Mouse (Mus musculus) neural tube, embryonic 11.5 days (tissue): ENCODE results near the gene Tuba3a. TPM values are rescaled to one million over a fixed set of nuclear protein-coding genes. Genes with fewer than 3 reads are reported as not detected.

Experiments
- ATAC-seq: fragments of 200-750 bp; cut with Nextera tagmentation; 2 replicates; pipeline ENCODE4 v1.8.0; 2017; ENCODE audit warnings: moderate number of reproducible peaks, mild to moderate bottlenecking, moderate TSS enrichment, moderate library complexity; ENCODE audit not compliant: insufficient read depth, low FRiP score, low TSS enrichment
- DNase-seq: peaks from one replicate; pipeline ENCODE4 v3.0.0-alpha.2; 2015; ENCODE audit warnings: low spot score
- H3K27ac ChIP-seq: fragments of 300-500 bp; sonication (generic); 2 replicates; pipeline ENCODE4 v1.5.1; 2014; ENCODE audit warnings: low read depth, mild to moderate bottlenecking, low read length
- H3K27me3 ChIP-seq: fragments of 300-500 bp; sonication (generic); 2 replicates; pipeline ENCODE4 v1.6.1; 2014; ENCODE audit warnings: mild to moderate bottlenecking, low read length, mixed read lengths; ENCODE audit not compliant: control insufficient read depth, insufficient read depth
- H3K36me3 ChIP-seq: fragments of 300-500 bp; sonication (generic); 2 replicates; pipeline ENCODE4 v1.6.1; 2014; ENCODE audit warnings: mild to moderate bottlenecking, low read length, moderate library complexity, mixed read lengths; ENCODE audit not compliant: control insufficient read depth, insufficient read depth
- H3K4me1 ChIP-seq: fragments of 300-500 bp; sonication (generic); 2 replicates; pipeline ENCODE4 v1.6.1; 2014; ENCODE audit warnings: low read length, mixed read lengths; ENCODE audit not compliant: control insufficient read depth, insufficient read depth
- H3K4me2 ChIP-seq: fragments of 300-500 bp; sonication (generic); 2 replicates; pipeline ENCODE4 v1.6.1; 2014; ENCODE audit warnings: low read depth, mild to moderate bottlenecking, moderate library complexity
- H3K4me3 ChIP-seq: fragments of 300-500 bp; sonication (generic); 2 replicates; pipeline ENCODE4 v1.5.1; 2014; ENCODE audit warnings: low read depth, low read length
- H3K9ac ChIP-seq: fragments of 300-500 bp; sonication (generic); 2 replicates; pipeline ENCODE4 v1.6.1; 2014; ENCODE audit warnings: mild to moderate bottlenecking, low read length
- H3K9me3 ChIP-seq: fragments of 300-500 bp; sonication (generic); 2 replicates; pipeline ENCODE4 v1.6.1; 2016; ENCODE audit warnings: low read length; ENCODE audit not compliant: control insufficient read depth
- WGBS: fragments of 180-500 bp; shearing (Covaris S2); extraction: QIAGEN DNeasy Blood & Tissue Kit; methylation state at CpG from one replicate; pipeline ENCODE4 v1.1.7; 2014; 5-methylcytosine and 5-hydroxymethylcytosine counted together
- polyA plus RNA-seq: library from polyadenylated mRNA; unstranded; fragments of >200 nt; fragmentation: Nextera tagmentation; extraction: Ambion mirVana; gene quantifications from 2 replicates; pipeline ENCODE4 v1.2.1, GENCODE M21; 2014

Tuba3a gene
- polyA plus RNA-seq, result 0.15 TPM in 1 of 2 replicates, not detected in the other

DNA sequence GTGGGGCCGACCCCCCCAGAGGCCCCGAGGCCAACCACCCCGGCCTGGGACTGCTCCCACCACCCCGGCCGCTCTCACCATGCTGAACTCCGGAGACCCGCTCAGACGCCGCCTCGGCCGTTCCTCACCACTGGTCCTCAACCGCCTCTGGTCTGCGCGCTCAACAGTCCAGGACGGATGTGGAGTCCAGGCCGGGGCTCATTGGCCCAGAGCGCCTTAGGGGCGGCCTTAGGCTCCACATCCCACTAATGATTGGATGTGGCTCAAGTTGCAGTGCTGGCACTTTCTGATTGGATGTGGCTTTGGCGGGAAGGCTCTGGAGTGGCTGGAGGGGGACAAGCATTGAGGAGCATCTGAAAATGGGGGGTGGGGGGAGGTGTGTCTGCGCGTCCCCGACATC lies at the start of gene Tuba3a:
Gene Tuba3a, minus strand, starts transcription at position 153 of the 400 bp plus-strand sequence.
- H3K27me3 ChIP-seq, result no peaks in the 10 kb centered on the region
- H3K36me3 ChIP-seq, result no peaks in the 10 kb centered on the region
- no peak within 1 kb of the TSS for H3K4me3 ChIP-seq
- ATAC-seq (no peak), DNase-seq (no peak)
- no peak within 1 kb of the TSS for H3K27ac ChIP-seq
- no peak within 1 kb of the TSS for H3K4me2 ChIP-seq
- H3K9me3 ChIP-seq, result no peaks in the 10 kb centered on the region
- H3K4me1 ChIP-seq, result no peaks in the 10 kb centered on the region
- 94% methylated on average over 22 of the region's 22 CpGs for WGBS
- H3K9ac ChIP-seq, result no peak within 1 kb of the TSS

GRCm38 (mm10) chr6:125334356-125334755 lies 48.5 kb upstream of the Tuba3a start:
- no peak overlapping the region for H3K9ac ChIP-seq
- H3K27ac ChIP-seq, result no peak overlapping the region
- H3K27me3 ChIP-seq, result no peaks in the 10 kb centered on the region
- H3K4me1 ChIP-seq, result 0 out of 2 replicates have a peak, but pooled peaks cover 3% of the 10 kb centered on the region
- H3K4me2 ChIP-seq, result no peak overlapping the region
- DNase-seq, result no peak
- WGBS, result 66% methylated on average over 2 of the region's 2 CpGs
- no peaks in the 10 kb centered on the region for H3K36me3 ChIP-seq
- no peaks in the 10 kb centered on the region for H3K9me3 ChIP-seq
- no peak for ATAC-seq
- H3K4me3 ChIP-seq, result no peak overlapping the region

- no peak overlapping the region for H3K4me3 ChIP-seq
- H3K4me1 ChIP-seq, result 0 out of 2 replicates have a peak, but pooled peaks cover 3% of the 10 kb centered on the region
- DNase-seq (no peak), ATAC-seq (no peak)
- H3K9ac ChIP-seq, result no peak overlapping the region
- H3K9me3 ChIP-seq, result no peaks in the 10 kb centered on the region
- H3K36me3 ChIP-seq, result no peaks in the 10 kb centered on the region
- H3K27me3 ChIP-seq, result no peaks in the 10 kb centered on the region
- H3K27ac ChIP-seq, result no peak overlapping the region
- WGBS, result 80% methylated on average over 14 of the region's 14 CpGs
- H3K4me2 ChIP-seq, result no peak overlapping the region
Measured at GRCm38 (mm10) chr6:125333112-125333899, 47.5 kb upstream of the Tuba3a start.

- Histone ChIP-seq H3K4me3 (peak overlapping the region; percentile 47), H3K27ac (no peak overlapping the region), H3K4me1 (0 out of 2 replicates have a peak, but pooled peaks cover 3% of the 10 kb centered on the region), H3K36me3 (no peaks in the 10 kb centered on the region), H3K4me2 (peak overlapping the region; percentile 74), H3K27me3 (no peaks in the 10 kb centered on the region), H3K9ac (peak overlapping the region; percentile 65), H3K9me3 (no peaks in the 10 kb centered on the region)
- 1% methylated on average over 39 of the region's 39 CpGs for WGBS
- ATAC-seq, result peak; percentile 94
- peak; percentile 86 for DNase-seq
Measured at GRCm38 (mm10) chr6:125330626-125331326, 44.9 kb upstream of the Tuba3a start.

DNA sequence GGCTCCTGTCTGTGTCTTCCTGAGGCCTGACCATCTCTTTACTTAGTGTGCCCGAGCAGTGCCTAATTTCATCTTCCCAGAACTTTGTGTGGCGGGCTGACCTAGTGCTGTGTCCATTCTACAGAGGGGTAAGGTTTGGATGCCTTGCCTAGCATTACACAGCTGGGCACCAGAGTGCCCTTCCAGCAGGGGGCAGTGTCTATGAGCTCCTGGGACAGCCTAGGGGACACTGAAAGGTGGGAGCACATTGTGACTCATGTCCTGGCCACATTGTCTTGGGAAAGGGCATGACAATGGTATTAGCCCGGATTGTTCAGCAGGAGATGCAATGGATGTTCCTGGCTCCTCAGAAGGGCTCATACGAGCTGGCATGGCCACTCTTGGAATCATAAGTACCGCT lies 42.4 kb upstream of the Tuba3a start:
- Histone ChIP-seq H3K4me1 (0 out of 2 replicates have a peak, but pooled peaks cover 3% of the 10 kb centered on the region), H3K4me2 (no peak overlapping the region), H3K27me3 (peaks cover under 1% of the 10 kb centered on the region), H3K27ac (no peak overlapping the region), H3K9me3 (no peaks in the 10 kb centered on the region), H3K9ac (no peak overlapping the region), H3K4me3 (no peak overlapping the region), H3K36me3 (no peaks in the 10 kb centered on the region)
- ATAC-seq (no peak), DNase-seq (no peak)
- 83% methylated on average over 5 of the region's 5 CpGs for WGBS

DNA sequence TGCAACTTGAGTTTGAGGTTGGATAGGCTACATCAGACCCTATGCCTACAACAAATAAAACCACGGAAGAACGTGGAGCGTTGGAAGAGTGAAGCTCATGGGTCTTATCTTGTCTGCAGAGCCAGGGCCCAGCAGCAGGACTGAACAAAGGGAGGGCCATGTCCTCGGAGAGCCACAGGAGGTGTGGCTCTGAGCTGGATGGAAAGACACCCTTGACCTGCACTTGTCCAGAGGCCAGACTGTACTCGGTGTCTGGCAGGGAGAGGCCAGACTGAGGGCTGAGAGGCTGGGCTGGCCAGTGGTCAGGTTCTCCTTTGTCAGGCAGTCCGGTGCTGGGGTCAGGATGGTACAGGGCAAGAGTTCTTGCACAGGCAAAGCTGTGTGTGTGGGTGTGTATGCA lies 39.5 kb upstream of the Tuba3a start:
- H3K27me3 ChIP-seq, result peaks cover 28% of the 10 kb centered on the region
- H3K4me3 ChIP-seq, result no peak overlapping the region
- DNase-seq (no peak), ATAC-seq (no peak)
- no peak overlapping the region for H3K27ac ChIP-seq
- no peaks in the 10 kb centered on the region for H3K36me3 ChIP-seq
- H3K9me3 ChIP-seq, result no peaks in the 10 kb centered on the region
- H3K4me1 ChIP-seq, result no peaks in the 10 kb centered on the region
- H3K4me2 ChIP-seq, result no peak overlapping the region
- no peak overlapping the region for H3K9ac ChIP-seq
- 72% methylated on average over 6 of the region's 6 CpGs for WGBS

GRCm38 (mm10) chr6:125323547-125323946 lies 37.7 kb upstream of the Tuba3a start:
- Histone ChIP-seq H3K27me3 (peaks cover 33% of the 10 kb centered on the region), H3K9ac (no peak overlapping the region), H3K4me3 (no peak overlapping the region), H3K4me2 (no peak overlapping the region), H3K27ac (no peak overlapping the region), H3K36me3 (no peaks in the 10 kb centered on the region), H3K4me1 (no peaks in the 10 kb centered on the region), H3K9me3 (no peaks in the 10 kb centered on the region)
- DNase-seq (no peak), ATAC-seq (no peak)
- 66% methylated on average over 6 of the region's 6 CpGs for whole genome bisulfite sequencing

- 56% methylated on average over 13 of the region's 13 CpGs for WGBS
Measured at GRCm38 (mm10) chr6:125322794-125323193, 37.0 kb upstream of the Tuba3a start.

More at GRCm38 (mm10) chr6:125322794-125323193, 37.0 kb upstream of the Tuba3a start:
- no peak for ATAC-seq
- no peak overlapping the region for H3K9ac ChIP-seq
- H3K9me3 ChIP-seq, result no peaks in the 10 kb centered on the region
- H3K27ac ChIP-seq, result no peak overlapping the region
- no peak overlapping the region for H3K4me3 ChIP-seq
- peaks cover 33% of the 10 kb centered on the region for H3K27me3 ChIP-seq
- H3K4me1 ChIP-seq, result no peaks in the 10 kb centered on the region
- no peak for DNase-seq
- no peaks in the 10 kb centered on the region for H3K36me3 ChIP-seq
- H3K4me2 ChIP-seq, result no peak overlapping the region
